Mouse (Mus musculus) stomach, adult 2 months (tissue): ENCODE data around the gene Gm3376. TPM values are rescaled to one million over a fixed set of nuclear protein-coding genes. Genes with fewer than 3 reads are reported as not detected.

Source experiments
- polyA plus RNA-seq: library from polyadenylated mRNA; depleted of rRNA; stranded (reverse); fragments of >200 nt; gene quantifications from 2 replicates; pipeline ENCODE4 v1.2.3, GENCODE M21; 2012; rRNA removed

The Gm3376 gene
- not detected in 2 replicates for polyA plus RNA-seq

DNA sequence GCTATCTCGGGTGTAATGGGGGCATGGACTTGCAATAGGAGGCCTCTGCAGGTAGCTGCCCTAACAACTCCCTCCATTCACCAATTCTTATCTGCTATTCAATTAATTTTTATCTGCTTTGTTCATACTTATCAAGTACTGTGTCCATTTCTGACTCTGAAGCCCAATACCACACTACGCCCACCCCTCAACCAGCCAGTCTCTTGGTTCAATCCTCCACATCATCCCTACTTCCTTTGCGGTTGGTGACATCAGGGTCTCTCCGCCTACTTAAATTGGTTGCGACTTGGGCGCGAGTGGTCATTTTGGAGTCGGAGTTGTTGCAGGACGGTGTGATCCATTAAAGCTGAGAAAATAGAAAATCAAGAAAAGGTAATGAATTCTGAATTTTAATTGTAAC, at the start of gene Gm3376:
Gene Gm3376, plus strand, starts transcription at position 301 of the 400 bp plus-strand sequence.

